Mouse (Mus musculus) CH12.LX (cell line): ENCODE data around the gene Shtn1. TPM values are rescaled to one million over a fixed set of nuclear protein-coding genes. Genes with fewer than 3 reads are reported as not detected.

ENCODE experiments used
- DNase-seq: peaks from one replicate; pipeline ENCODE4 v3.0.0-alpha.2; 2013; ENCODE audit errors: extremely low read depth
- H3K27ac ChIP-seq: 2 replicates; pipeline ENCODE4 v1.5.1; 2012; ENCODE audit warnings: low read depth, mild to moderate bottlenecking, control low read depth, moderate library complexity; ENCODE audit not compliant: insufficient read depth
- H3K27me3 ChIP-seq: replicated peaks from 2 replicates; pipeline ENCODE3; 2012; ENCODE audit warnings: inconsistent platforms
- H3K36me3 ChIP-seq, 2 experiments: replicated peaks in 1 of 2; 2 replicates each; pipeline versions ENCODE3 to v1.6.1; 2012; ENCODE audit warnings: inconsistent platforms in 1 of 2, low read length in 1 of 2, mild to moderate bottlenecking in 1 of 2, mixed read lengths in 1 of 2, moderate library complexity in 1 of 2; ENCODE audit not compliant: control insufficient read depth in 1 of 2, insufficient read depth in 1 of 2
- H3K4me1 ChIP-seq, 2 experiments: 2 replicates each; pipeline ENCODE4 v1.6.1; 2012; ENCODE audit warnings: inconsistent platforms in 1 of 2, moderate library complexity in 1 of 2; ENCODE audit not compliant: insufficient read depth in 2 of 2, control insufficient read depth in 1 of 2
- H3K4me2 ChIP-seq: 2 replicates; pipeline ENCODE4 v1.6.1; 2012; ENCODE audit warnings: low read depth, mild to moderate bottlenecking, control low read depth; ENCODE audit not compliant: poor library complexity, insufficient read depth, severe bottlenecking
- H3K4me3 ChIP-seq, 3 experiments: fragments of 150-350 bp in 1 of 3; sonication (generic) in 1 of 3; replicated peaks in 1 of 3; 2 replicates each; pipeline versions ENCODE3 to v1.5.1; 2011 to 2012; ENCODE audit warnings: low read depth in 2 of 3, low read length in 2 of 3, mild to moderate bottlenecking in 2 of 3, moderate library complexity in 2 of 3, control low read depth in 1 of 3, improper control_type of control experiment in 1 of 3, inconsistent platforms in 1 of 3, mixed read lengths in 1 of 3; ENCODE audit not compliant: poor library complexity in 1 of 3
- H3K79me2 ChIP-seq: replicated peaks from 2 replicates; pipeline ENCODE4 v1.6.1; 2012; ENCODE audit warnings: mild to moderate bottlenecking, moderate library complexity; ENCODE audit not compliant: control insufficient read depth, poor library complexity, insufficient read depth, severe bottlenecking; ENCODE audit errors: extremely low read depth
- H3K9ac ChIP-seq: 2 replicates; pipeline ENCODE4 v1.6.1; 2012; ENCODE audit warnings: low read depth, mild to moderate bottlenecking, control low read depth, moderate library complexity; ENCODE audit not compliant: insufficient read depth
- H3K9me3 ChIP-seq: replicated peaks from 2 replicates; pipeline ENCODE3; 2012; ENCODE audit warnings: low read length, inconsistent platforms, mixed read lengths
- BHLHE40 ChIP-seq: IDR thresholded peaks from 2 replicates; pipeline ENCODE4 v1.6.1; 2011; ENCODE audit warnings: mild to moderate bottlenecking, low read depth, low read length, improper control_type of control experiment
- ELF1 ChIP-seq: IDR thresholded peaks from 2 replicates; pipeline ENCODE4 v1.6.1; 2014; ENCODE audit warnings: low read depth, mild to moderate bottlenecking, inconsistent platforms, low read length, improper control_type of control experiment
- EP300 ChIP-seq: IDR thresholded peaks from 2 replicates; pipeline ENCODE4 v1.6.1; 2011; ENCODE audit warnings: low read length, improper control_type of control experiment
- ETS1 ChIP-seq: conservative IDR thresholded peaks from 2 replicates; pipeline ENCODE4 v1.6.1; 2012; ENCODE audit warnings: low read depth, mild to moderate bottlenecking, inconsistent platforms, low read length, improper control_type of control experiment, moderate library complexity
- GABPA ChIP-seq: IDR thresholded peaks from 2 replicates; pipeline ENCODE4 v1.6.1; 2012; ENCODE audit warnings: low read depth, low read length, improper control_type of control experiment, inconsistent platforms; ENCODE audit not compliant: insufficient replicate concordance
- JUN ChIP-seq: IDR thresholded peaks from 2 replicates; pipeline ENCODE4 v1.6.1; 2011; ENCODE audit warnings: low read depth, mild to moderate bottlenecking, low read length, improper control_type of control experiment, moderate library complexity; ENCODE audit not compliant: insufficient read depth
- MAFK ChIP-seq: IDR thresholded peaks from 2 replicates; pipeline ENCODE4 v1.6.1; 2011; ENCODE audit warnings: low read length, improper control_type of control experiment; ENCODE audit not compliant: insufficient replicate concordance
- MAX ChIP-seq: IDR thresholded peaks from 2 replicates; pipeline ENCODE4 v1.6.1; 2011; ENCODE audit warnings: low read length, improper control_type of control experiment
- MEF2A ChIP-seq: IDR thresholded peaks from 2 replicates; pipeline ENCODE4 v1.6.1; 2014; ENCODE audit warnings: low read depth, mild to moderate bottlenecking, inconsistent platforms, low read length, improper control_type of control experiment, borderline replicate concordance
- MXI1 ChIP-seq: IDR thresholded peaks from 2 replicates; pipeline ENCODE4 v1.6.1; 2011; ENCODE audit warnings: mild to moderate bottlenecking, low read depth, low read length, improper control_type of control experiment
- NELFE ChIP-seq: IDR thresholded peaks from 2 replicates; pipeline ENCODE4 v1.6.1; 2011; ENCODE audit warnings: low read depth, low read length, improper control_type of control experiment
- NRF1 ChIP-seq: IDR thresholded peaks from 2 replicates; pipeline ENCODE4 v1.6.1; 2014; ENCODE audit warnings: low read depth, mild to moderate bottlenecking, inconsistent platforms, low read length, improper control_type of control experiment, moderate library complexity
- RAD21 ChIP-seq: IDR thresholded peaks from 2 replicates; pipeline ENCODE4 v1.6.1; 2011; ENCODE audit warnings: low read depth, mild to moderate bottlenecking, low read length, improper control_type of control experiment, moderate library complexity
- RCOR1 ChIP-seq: conservative IDR thresholded peaks from 2 replicates; pipeline ENCODE4 v1.6.1; 2012; ENCODE audit warnings: low read depth, mild to moderate bottlenecking, inconsistent platforms, low read length, improper control_type of control experiment
- SIN3A ChIP-seq: IDR thresholded peaks from 2 replicates; pipeline ENCODE4 v1.6.1; 2012; ENCODE audit warnings: low read length, improper control_type of control experiment, inconsistent platforms
- TBP ChIP-seq: conservative IDR thresholded peaks from 2 replicates; pipeline ENCODE4 v1.6.1; 2011; ENCODE audit warnings: low read depth, low read length, improper control_type of control experiment
- TCF12 ChIP-seq: IDR thresholded peaks from 2 replicates; pipeline ENCODE4 v1.6.1; 2014; ENCODE audit warnings: low read depth, mild to moderate bottlenecking, inconsistent platforms, low read length, improper control_type of control experiment
- UBTF ChIP-seq: IDR thresholded peaks from 2 replicates; pipeline ENCODE4 v1.6.1; 2012; ENCODE audit warnings: low read depth, mild to moderate bottlenecking, inconsistent platforms, low read length, improper control_type of control experiment, moderate library complexity
- USF1 ChIP-seq: IDR thresholded peaks from 2 replicates; pipeline ENCODE4 v1.6.1; 2014; ENCODE audit warnings: low read depth, mild to moderate bottlenecking, inconsistent platforms, low read length, improper control_type of control experiment
- USF2 ChIP-seq: conservative IDR thresholded peaks from 2 replicates; pipeline ENCODE4 v1.6.1; 2011; ENCODE audit warnings: low read depth, low read length, improper control_type of control experiment
- ZC3H11A ChIP-seq: IDR thresholded peaks from 2 replicates; pipeline ENCODE4 v1.6.1; 2012; ENCODE audit warnings: low read depth, mild to moderate bottlenecking, inconsistent platforms, low read length, improper control_type of control experiment
- dilution Hi-C: fragments of 300-500 bp; cut with MboI; formaldehyde crosslinking; loops from 2 replicates; pipeline ENCODE4 v1.14.3; 2020; ENCODE audit warnings: low sequenced_read_pairs; ENCODE audit not compliant: extremely low pct_unique_long_range_greater_than_20kb, extremely low pct_ligation_motif_present
- in situ Hi-C: fragments of 300-500 bp; cut with MboI; formaldehyde crosslinking; loops from 3 replicates; pipeline ENCODE4 v1.14.3; 2019; ENCODE audit warnings: low sequenced_read_pairs, low pct_ligation_motif_present, low pct_unique_long_range_greater_than_20kb, mixed read lengths
- polyA plus RNA-seq: library from polyadenylated mRNA; unstranded; fragments of >175 nt; gene quantifications from 2 replicates; pipeline ENCODE4 v1.2.1, GENCODE M21; 2012; ENCODE audit warnings: low read depth; ENCODE audit not compliant: insufficient read length
- total RNA-seq, 2 experiments: library from RNA; depleted of rRNA; stranded (reverse); fragments of 300-350 nt in 1 of 2; fragments of >200 nt in 1 of 2; gene quantifications; 2 replicates each; pipeline ENCODE4 v1.2.3; 2012 to 2014

Shtn1 gene
- total and polyA plus RNA-seq, 3 experiments: 6.4 to 20.9 (median 12.1) TPM

- H3K36me3 ChIP-seq: peaks cover 0 to 5% of the 10 kb centered on the region in 2 experiments
- DNase-seq: peak; percentile 74
- peaks cover 6 to 31% of the 10 kb centered on the region in 2 experiments for H3K4me1 ChIP-seq
- H3K4me3 ChIP-seq: peak overlapping the region; percentile 64 to 89 (median 86)
- no peaks in the 10 kb centered on the region for H3K9me3 ChIP-seq
- in situ Hi-C loops: no loop called here
- TF ChIP-seq MAX (peak; percentile 59; the same call in 1 of the 2 replicates), MEF2A (no peak), MXI1 (0 out of 2 replicates have a peak, but pooled peaks have one; percentile 2), ZC3H11A (no peak), SIN3A (peak; percentile 47), BHLHE40 (peak; percentile 36; the same call in 1 of the 2 replicates), TBP (no peak), EP300 (peak; percentile 8), ELF1 (0 out of 2 replicates have a peak, but pooled peaks have one; percentile 10), ETS1 (peak; percentile 24; the same call in 1 of the 2 replicates), MAFK (no peak), TCF12 (no peak)
- TF ChIP-seq, all 38 proteins: peak for 7
- Histone ChIP-seq H3K9ac (peak overlapping the region; percentile 64), H3K79me2 (peaks cover 6% of the 10 kb centered on the region), H3K4me2 (peak overlapping the region; percentile 53), H3K27ac (peak overlapping the region; percentile 6), H3K27me3 (no peaks in the 10 kb centered on the region)
- dilution Hi-C loops: no loop called here
Observed at GRCm38 (mm10) chr19:59074381-59074780, 1.5 kb downstream of the Shtn1 start.

GRCm38 (mm10) chr19:59073006-59073405 is 2.9 kb downstream of the Shtn1 start:
- H3K36me3 ChIP-seq: peaks cover 0 to 5% of the 10 kb centered on the region in 2 experiments
- dilution Hi-C loops: no loop called here
- H3K79me2 ChIP-seq: peaks cover 6% of the 10 kb centered on the region
- no peaks in the 10 kb centered on the region for H3K9me3 ChIP-seq
- in situ Hi-C loops: no loop called here
- no peak for DNase-seq
- TF ChIP-seq USF2 (no peak), ZC3H11A (no peak), ETS1 (0 out of 2 replicates have a peak, but pooled peaks have one; percentile 8)
- H3K4me1 ChIP-seq: peaks cover 6 to 39% of the 10 kb centered on the region in 2 experiments
- H3K4me3 ChIP-seq: no peak overlapping the region
- no peak overlapping the region for H3K27ac ChIP-seq
- no peak overlapping the region for H3K9ac ChIP-seq
- H3K4me2 ChIP-seq: no peak overlapping the region
- H3K27me3 ChIP-seq: no peaks in the 10 kb centered on the region

GRCm38 (mm10) chr19:59071979-59072378 is 3.9 kb downstream of the Shtn1 start:
- H3K4me3 ChIP-seq: no peak overlapping the region
- TF ChIP-seq JUN (no peak), MAFK (no peak), USF1 (no peak), NELFE (no peak), RAD21 (no peak), ELF1 (no peak), TBP (no peak), UBTF (no peak), MAX (no peak), ZC3H11A (no peak), RCOR1 (no peak), GABPA (no peak), NRF1 (no peak)
- peaks cover 0 to 7% of the 10 kb centered on the region in 2 experiments for H3K36me3 ChIP-seq
- H3K27me3 ChIP-seq: no peaks in the 10 kb centered on the region
- peaks cover 13 to 49% of the 10 kb centered on the region in 2 experiments for H3K4me1 ChIP-seq
- dilution Hi-C loops: no loop called here
- no peak overlapping the region for H3K27ac ChIP-seq
- H3K9me3 ChIP-seq: no peaks in the 10 kb centered on the region
- H3K79me2 ChIP-seq: peaks cover 6% of the 10 kb centered on the region
- no peak for DNase-seq
- no peak overlapping the region for H3K4me2 ChIP-seq
- in situ Hi-C loops: no loop called here
- H3K9ac ChIP-seq: no peak overlapping the region
